Mouse (Mus musculus) lung, embryonic 16.5 days (tissue): ENCODE data around the gene Klhdc10. TPM values are rescaled to one million over a fixed set of nuclear protein-coding genes. Genes with fewer than 3 reads are reported as not detected.

Experiments
- ATAC-seq: fragments of 200-750 bp; cut with Nextera tagmentation; 2 replicates; pipeline ENCODE4 v1.8.0; 2017; ENCODE audit warnings: low read depth, mild to moderate bottlenecking, moderate library complexity
- H3K27ac ChIP-seq: fragments of 300-500 bp; sonication (generic); 2 replicates; pipeline ENCODE4 v1.5.1; 2014; ENCODE audit warnings: mild to moderate bottlenecking, control low read depth, low read length
- H3K27me3 ChIP-seq: fragments of 300-500 bp; sonication (generic); 2 replicates; pipeline ENCODE4 v1.6.1; 2014; ENCODE audit warnings: low read depth, low read length, mixed read lengths; ENCODE audit not compliant: control insufficient read depth, insufficient read depth
- H3K36me3 ChIP-seq: fragments of 300-500 bp; sonication (generic); 2 replicates; pipeline ENCODE4 v1.6.1; 2014; ENCODE audit warnings: low read length; ENCODE audit not compliant: control insufficient read depth, insufficient read depth
- H3K4me1 ChIP-seq: fragments of 300-500 bp; sonication (generic); replicated peaks from 2 replicates; pipeline ENCODE4 v1.6.1; 2014; ENCODE audit warnings: low read length, mixed read lengths; ENCODE audit not compliant: control insufficient read depth, insufficient read depth
- H3K4me2 ChIP-seq: fragments of 300-500 bp; sonication (generic); 2 replicates; pipeline ENCODE4 v1.6.1; 2014; ENCODE audit warnings: low read depth, low read length, control low read depth
- H3K4me3 ChIP-seq: fragments of 300-500 bp; sonication (generic); 2 replicates; pipeline ENCODE4 v1.5.1; 2014; ENCODE audit warnings: mild to moderate bottlenecking, low read length, control low read depth
- H3K9ac ChIP-seq: fragments of 300-500 bp; sonication (generic); 2 replicates; pipeline ENCODE4 v1.6.1; 2014; ENCODE audit warnings: low read length, control low read depth
- H3K9me3 ChIP-seq: fragments of 300-500 bp; sonication (generic); 2 replicates; pipeline ENCODE4 v1.6.1; 2016; ENCODE audit warnings: low read length; ENCODE audit not compliant: control insufficient read depth
- WGBS: fragments of 180-500 bp; shearing (Covaris S2); extraction: QIAGEN DNeasy Blood & Tissue Kit; methylation state at CpG from one replicate; pipeline ENCODE4 v1.1.7; 2014; 5-methylcytosine and 5-hydroxymethylcytosine counted together
- polyA plus RNA-seq: library from polyadenylated mRNA; unstranded; fragments of >200 nt; fragmentation: Nextera tagmentation; extraction: Ambion mirVana; gene quantifications from 2 replicates; pipeline ENCODE4 v1.2.1, GENCODE M21; 2015

Klhdc10 gene
- polyA plus RNA-seq, 1 experiment from 2014 or later, result 22.6 TPM

DNA sequence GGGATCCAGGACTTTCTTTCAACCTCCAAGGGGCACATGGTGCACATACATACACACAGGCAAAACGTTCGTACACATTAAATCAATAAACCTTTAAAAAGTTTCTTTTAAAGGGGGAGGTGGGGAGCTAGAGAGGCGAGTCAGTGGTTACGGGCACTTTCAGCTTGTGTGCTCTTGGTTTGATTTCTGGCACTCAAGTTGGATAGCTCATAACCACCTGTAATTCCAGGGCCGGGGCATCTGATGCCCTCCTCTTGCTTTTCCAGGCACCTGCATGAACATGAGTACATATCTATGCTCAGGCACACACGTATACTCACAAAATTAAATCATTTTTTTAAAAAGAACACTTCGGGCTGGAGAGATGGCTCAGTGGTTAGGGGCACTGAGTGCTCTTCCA lies 9.7 kb upstream of the Klhdc10 start:
- ATAC-seq, result no peak
- 79% methylated on average over 7 of the region's 7 CpGs for WGBS
- H3K4me1 ChIP-seq, result peaks cover 3% of the 10 kb centered on the region; the same call in 1 of the 2 replicates
- H3K36me3 ChIP-seq, result 0 out of 2 replicates have a peak, but pooled peaks cover 4% of the 10 kb centered on the region
- H3K27ac ChIP-seq, result no peak overlapping the region
- H3K4me2 ChIP-seq, result no peak overlapping the region
- no peaks in the 10 kb centered on the region for H3K9me3 ChIP-seq
- H3K4me3 ChIP-seq, result no peak overlapping the region
- no peak overlapping the region for H3K9ac ChIP-seq
- H3K27me3 ChIP-seq, result no peaks in the 10 kb centered on the region

DNA sequence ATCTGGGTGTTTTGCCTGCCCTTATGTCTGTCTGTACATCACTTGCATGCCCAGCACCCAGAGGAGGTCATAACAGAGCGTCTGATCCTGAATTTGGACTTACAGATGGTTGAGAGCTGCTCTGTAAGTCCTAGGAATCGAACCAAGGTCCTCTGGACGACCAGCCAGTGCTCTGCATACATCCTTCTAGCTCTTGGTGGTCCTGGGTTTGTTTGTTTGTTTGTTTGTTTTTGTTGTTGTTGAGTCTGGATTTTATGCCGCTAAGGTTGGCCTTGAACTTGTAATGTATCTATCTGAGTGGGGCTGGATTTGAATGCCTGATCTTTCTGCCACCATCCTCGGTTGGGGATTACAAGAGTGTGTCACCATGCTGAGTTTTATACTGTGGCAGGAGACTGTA lies 1.5 kb upstream of the Klhdc10 start:
- ATAC-seq, result no peak
- no peaks in the 10 kb centered on the region for H3K9me3 ChIP-seq
- H3K4me3 ChIP-seq, result no peak overlapping the region
- H3K9ac ChIP-seq, result peak overlapping the region; percentile 72
- H3K27me3 ChIP-seq, result no peaks in the 10 kb centered on the region
- H3K36me3 ChIP-seq, result no peaks in the 10 kb centered on the region
- WGBS, result 76% methylated on average over 5 of the region's 5 CpGs
- H3K27ac ChIP-seq, result no peak overlapping the region
- H3K4me2 ChIP-seq, result no peak overlapping the region
- no peaks in the 10 kb centered on the region; the same call in 1 of the 2 replicates for H3K4me1 ChIP-seq

- H3K27ac ChIP-seq, result peak overlapping the region; percentile 96
- H3K27me3 ChIP-seq, result no peaks in the 10 kb centered on the region
- H3K9me3 ChIP-seq, result no peaks in the 10 kb centered on the region
- H3K4me3 ChIP-seq, result peak overlapping the region; percentile 83
- 2% methylated on average over 7 of the region's 7 CpGs for WGBS
- ATAC-seq, result no peak
- H3K36me3 ChIP-seq, result no peaks in the 10 kb centered on the region
- H3K4me2 ChIP-seq, result peak overlapping the region; percentile 61
- H3K4me1 ChIP-seq, result no peaks in the 10 kb centered on the region; the same call in 1 of the 2 replicates
- H3K9ac ChIP-seq, result peak overlapping the region; percentile 72
Observed at GRCm38 (mm10) chr6:30400716-30401115, 952 bp upstream of the Klhdc10 start.

GRCm38 (mm10) chr6:30402091-30402491 lies 423 bp downstream of the Klhdc10 start:
- under 1% methylated on average over 29 of the region's 29 CpGs for WGBS

GRCm38 (mm10) chr6:30403465-30403864 lies 1.8 kb downstream of the Klhdc10 start:
- Histone ChIP-seq H3K9ac (peak overlapping the region; percentile 57; the same call in 1 of the 2 replicates), H3K4me3 (peak overlapping the region; percentile 36), H3K4me1 (no peaks in the 10 kb centered on the region; the same call in 1 of the 2 replicates), H3K9me3 (no peaks in the 10 kb centered on the region), H3K27ac (no peak overlapping the region), H3K27me3 (no peaks in the 10 kb centered on the region), H3K4me2 (peak overlapping the region; percentile 56), H3K36me3 (0 out of 2 replicates have a peak, but pooled peaks cover 2% of the 10 kb centered on the region)
- 20% methylated on average over 4 of the region's 4 CpGs for WGBS
- ATAC-seq, result no peak

More at GRCm38 (mm10) chr6:30402091-30402491, 423 bp downstream of the Klhdc10 start:
- Histone ChIP-seq H3K9ac (peak overlapping the region; percentile 87), H3K27me3 (no peaks in the 10 kb centered on the region), H3K9me3 (no peaks in the 10 kb centered on the region), H3K4me1 (no peaks in the 10 kb centered on the region; the same call in 1 of the 2 replicates), H3K4me2 (peak overlapping the region; percentile 65), H3K4me3 (peak overlapping the region; percentile 83), H3K36me3 (0 out of 2 replicates have a peak, but pooled peaks cover under 1% of the 10 kb centered on the region), H3K27ac (peak overlapping the region; percentile 81)
- ATAC-seq, result peak; percentile 20; the same call in 1 of the 2 replicates

- WGBS, result 73% methylated on average over 5 of the region's 5 CpGs
- H3K9me3 ChIP-seq, result no peaks in the 10 kb centered on the region
- H3K4me2 ChIP-seq, result no peak overlapping the region
- H3K4me3 ChIP-seq, result no peak overlapping the region
- no peak overlapping the region; the same call in 1 of the 2 replicates for H3K27ac ChIP-seq
- no peaks in the 10 kb centered on the region; the same call in 1 of the 2 replicates for H3K4me1 ChIP-seq
- H3K27me3 ChIP-seq, result no peaks in the 10 kb centered on the region
- 0 out of 2 replicates have a peak, but pooled peaks cover 2% of the 10 kb centered on the region for H3K36me3 ChIP-seq
- ATAC-seq, result no peak
- H3K9ac ChIP-seq, result no peak overlapping the region
Observed at GRCm38 (mm10) chr6:30404671-30405070, 3.0 kb downstream of the Klhdc10 start.

- Histone ChIP-seq H3K27me3 (no peaks in the 10 kb centered on the region), H3K4me3 (no peak overlapping the region), H3K9ac (no peak overlapping the region), H3K4me1 (no peaks in the 10 kb centered on the region), H3K9me3 (no peaks in the 10 kb centered on the region), H3K27ac (no peak overlapping the region), H3K36me3 (0 out of 2 replicates have a peak, but pooled peaks cover 2% of the 10 kb centered on the region), H3K4me2 (no peak overlapping the region)
- ATAC-seq, result no peak
- 83% methylated on average over 4 of the region's 4 CpGs for WGBS
Observed at GRCm38 (mm10) chr6:30408276-30408675, 6.6 kb downstream of the Klhdc10 start.

GRCm38 (mm10) chr6:30409399-30410093 lies 7.9 kb downstream of the Klhdc10 start:
- Histone ChIP-seq H3K4me1 (no peaks in the 10 kb centered on the region), H3K36me3 (0 out of 2 replicates have a peak, but pooled peaks cover 2% of the 10 kb centered on the region), H3K4me3 (no peak overlapping the region), H3K27ac (no peak overlapping the region), H3K4me2 (no peak overlapping the region), H3K27me3 (no peaks in the 10 kb centered on the region), H3K9me3 (no peaks in the 10 kb centered on the region), H3K9ac (no peak overlapping the region)
- 83% methylated on average over 7 of the region's 7 CpGs for whole genome bisulfite sequencing
- no peak for ATAC-seq

- Histone ChIP-seq H3K27me3 (no peaks in the 10 kb centered on the region), H3K9ac (no peak overlapping the region), H3K4me1 (no peaks in the 10 kb centered on the region), H3K4me3 (no peak overlapping the region), H3K4me2 (no peak overlapping the region), H3K27ac (no peak overlapping the region), H3K9me3 (no peaks in the 10 kb centered on the region), H3K36me3 (0 out of 2 replicates have a peak, but pooled peaks cover 2% of the 10 kb centered on the region)
- 43% methylated on average over 4 of the region's 4 CpGs for WGBS
- no peak for ATAC-seq
Observed at GRCm38 (mm10) chr6:30411311-30411710, 9.6 kb downstream of the Klhdc10 start.
